Mouse (Mus musculus) heart, postnatal 10 days (tissue): Measurements from ENCODE around the gene Sf3b5. TPM values are rescaled to one million over a fixed set of nuclear protein-coding genes. Genes with fewer than 3 reads are reported as not detected.

ENCODE experiments used
- DNase-seq, 2 experiments: peaks; one replicate each; pipeline ENCODE4 v3.0.0; 2021
- intact Hi-C: fragments of 180-260 bp; cut with DNase I; formaldehyde crosslinking; loops from one replicate; pipeline ENCODE4 v1.15.1; 2025
- total RNA-seq, 2 experiments: library from RNA; stranded (reverse); gene quantifications; 2 replicates each; pipeline ENCODE4 v1.2.3; 2021

The Sf3b5 gene
- total RNA-seq, result 1 to 10 TPM; 7.1 to 8.0 TPM

DNA sequence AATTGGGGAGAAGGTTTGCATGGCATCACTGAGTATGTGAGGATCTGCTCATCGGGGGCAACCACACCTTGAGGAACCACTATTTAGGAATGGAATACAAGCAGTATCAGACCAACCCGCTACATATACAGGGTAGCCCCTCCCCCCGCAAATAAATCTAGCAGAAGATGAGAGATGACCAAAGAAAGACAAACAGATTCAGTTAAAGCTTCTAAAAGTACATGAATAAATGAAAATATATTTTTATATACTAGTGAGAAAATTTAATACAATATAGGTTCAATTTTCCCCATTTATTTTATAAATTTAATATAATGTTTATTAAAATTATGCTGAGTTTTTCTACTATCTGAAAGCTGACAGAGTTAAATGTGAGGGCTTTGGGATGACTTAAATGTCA, at the start of gene Sf3b5:
Gene Sf3b5, plus strand, starts transcription at position 301 of the 400 bp plus-strand sequence.
- no peak for DNase-seq
- intact Hi-C loops, result loop anchor here (5.0 kb wide), 1 partner anchor 83 kb away; no protein-coding TSS in a partner anchor

DNA sequence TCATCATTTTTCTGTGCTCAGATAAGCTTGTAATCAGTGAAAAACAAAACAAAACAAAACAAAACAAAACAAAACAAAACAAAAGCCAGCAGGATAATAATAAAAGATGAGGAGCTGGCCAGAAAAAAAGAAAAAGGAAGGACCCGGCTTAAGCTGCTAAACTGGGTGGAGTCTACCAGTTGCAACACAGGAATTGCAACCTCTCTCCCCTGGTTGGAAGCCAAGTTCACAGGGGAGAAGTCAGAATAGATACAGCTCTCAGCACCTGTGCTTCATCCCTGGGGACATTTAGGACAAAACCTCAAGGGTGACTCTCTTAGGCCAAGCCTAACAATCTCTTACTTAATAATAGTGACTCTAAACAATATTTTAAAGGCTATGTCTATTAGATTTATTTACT, 49.3 kb upstream of the Sf3b5 start:
- no peak for DNase-seq
- intact Hi-C loops, result no loop called here

DNA sequence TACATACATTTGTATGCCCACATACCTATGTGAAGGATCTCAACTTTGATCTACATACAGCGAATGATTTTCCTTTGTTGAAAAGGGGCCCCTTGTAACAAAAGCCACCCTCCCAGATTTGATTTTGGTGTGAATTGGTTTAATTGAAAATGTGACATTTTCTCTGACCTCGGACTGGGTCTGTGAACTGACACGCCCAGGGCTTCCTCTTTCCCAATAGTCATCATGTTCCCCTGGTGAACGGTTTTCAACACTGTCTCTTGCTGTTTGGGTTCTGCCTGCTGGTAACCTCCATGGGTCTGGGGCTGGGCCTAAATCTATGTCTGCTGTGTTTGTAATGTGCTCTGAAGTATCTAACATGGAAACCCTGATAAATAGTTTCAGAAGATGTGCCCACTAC, 47.9 kb upstream of the Sf3b5 start:
- intact Hi-C loops, result no loop called here
- DNase-seq, result no peak

DNA sequence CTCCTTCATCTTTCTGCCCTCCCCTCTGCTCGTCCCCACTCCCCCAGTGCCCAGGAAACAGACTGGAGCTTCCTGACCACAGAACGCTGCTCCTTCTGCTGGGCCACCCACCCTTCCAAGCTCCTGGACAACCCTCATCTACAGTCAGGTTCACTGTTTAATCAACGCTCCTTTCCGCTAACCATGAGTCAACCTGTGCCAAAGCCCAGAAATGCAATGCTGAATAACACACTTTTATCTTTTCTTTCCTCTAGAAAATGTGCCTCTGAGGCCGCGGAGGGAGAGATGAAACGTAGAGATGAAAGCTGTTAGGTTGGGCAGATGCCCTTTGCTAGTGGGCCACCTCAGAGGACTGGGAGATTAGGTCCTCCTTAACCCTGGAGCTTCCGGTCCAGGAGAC, 43.6 kb upstream of the Sf3b5 start:
- intact Hi-C loops, result no loop called here
- no peak for DNase-seq

DNA sequence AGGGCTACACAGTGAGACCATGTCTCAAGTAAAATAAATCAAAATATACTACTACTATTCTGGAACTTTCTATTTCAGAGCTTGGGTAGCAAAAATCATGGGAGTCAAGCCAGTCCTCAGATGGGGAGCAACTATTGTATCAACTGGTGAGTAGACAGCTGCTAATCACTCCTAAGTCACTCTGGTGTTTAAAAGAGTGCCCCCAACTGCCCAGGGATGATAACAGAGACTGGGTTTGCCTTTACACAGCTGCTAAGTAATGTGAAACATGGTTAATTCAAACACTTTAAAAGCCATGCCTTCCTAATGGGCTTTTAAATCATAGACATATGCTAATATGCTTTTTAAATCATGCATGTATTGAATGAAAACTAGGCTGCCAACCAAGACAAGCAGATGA, 42.9 kb upstream of the Sf3b5 start:
- intact Hi-C loops, result no loop called here
- DNase-seq, result no peak

DNA sequence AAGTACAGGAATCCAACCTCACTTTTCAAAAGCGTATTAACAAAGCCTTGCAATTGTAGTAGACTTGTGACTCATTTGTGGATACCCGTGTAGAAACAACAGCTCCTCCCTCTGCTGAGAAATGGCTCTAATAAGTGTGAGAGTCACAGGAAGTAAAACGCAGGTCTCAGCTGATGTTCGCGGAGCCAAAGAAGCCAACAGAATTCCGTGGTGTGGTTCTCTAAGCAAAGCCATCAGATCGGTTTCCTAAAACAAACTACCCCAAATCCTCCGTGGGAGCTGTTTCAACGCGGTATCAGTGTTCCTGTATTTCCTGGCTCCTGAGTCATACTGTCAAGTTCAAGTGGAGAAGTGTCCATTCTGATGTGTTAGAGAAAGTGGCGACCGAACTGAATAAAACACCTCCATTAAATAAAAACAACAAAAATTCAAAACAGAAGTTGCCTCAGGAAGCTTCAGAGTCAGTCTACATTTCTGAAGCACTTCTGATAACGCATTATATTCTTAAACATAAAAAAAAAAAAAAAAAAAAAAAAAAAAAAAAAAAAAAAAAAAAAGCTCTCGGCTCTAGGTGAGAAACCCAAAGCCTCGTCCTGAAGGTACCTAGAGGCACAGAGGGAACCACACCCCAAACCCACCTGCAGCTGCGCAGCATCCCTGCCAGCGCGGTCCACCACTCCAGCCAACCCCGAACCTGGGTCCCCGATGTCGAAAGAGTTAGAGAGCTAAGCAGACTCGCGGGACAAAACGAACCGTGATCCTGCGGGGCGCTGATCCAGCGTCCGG, 41.6 kb upstream of the Sf3b5 start:
- DNase-seq, result peak in 1 of 2 experiments; percentile 29
- intact Hi-C loops, result loop anchor here (2.0 kb wide), 1 partner anchor 41 kb away; no protein-coding TSS in a partner anchor

DNA sequence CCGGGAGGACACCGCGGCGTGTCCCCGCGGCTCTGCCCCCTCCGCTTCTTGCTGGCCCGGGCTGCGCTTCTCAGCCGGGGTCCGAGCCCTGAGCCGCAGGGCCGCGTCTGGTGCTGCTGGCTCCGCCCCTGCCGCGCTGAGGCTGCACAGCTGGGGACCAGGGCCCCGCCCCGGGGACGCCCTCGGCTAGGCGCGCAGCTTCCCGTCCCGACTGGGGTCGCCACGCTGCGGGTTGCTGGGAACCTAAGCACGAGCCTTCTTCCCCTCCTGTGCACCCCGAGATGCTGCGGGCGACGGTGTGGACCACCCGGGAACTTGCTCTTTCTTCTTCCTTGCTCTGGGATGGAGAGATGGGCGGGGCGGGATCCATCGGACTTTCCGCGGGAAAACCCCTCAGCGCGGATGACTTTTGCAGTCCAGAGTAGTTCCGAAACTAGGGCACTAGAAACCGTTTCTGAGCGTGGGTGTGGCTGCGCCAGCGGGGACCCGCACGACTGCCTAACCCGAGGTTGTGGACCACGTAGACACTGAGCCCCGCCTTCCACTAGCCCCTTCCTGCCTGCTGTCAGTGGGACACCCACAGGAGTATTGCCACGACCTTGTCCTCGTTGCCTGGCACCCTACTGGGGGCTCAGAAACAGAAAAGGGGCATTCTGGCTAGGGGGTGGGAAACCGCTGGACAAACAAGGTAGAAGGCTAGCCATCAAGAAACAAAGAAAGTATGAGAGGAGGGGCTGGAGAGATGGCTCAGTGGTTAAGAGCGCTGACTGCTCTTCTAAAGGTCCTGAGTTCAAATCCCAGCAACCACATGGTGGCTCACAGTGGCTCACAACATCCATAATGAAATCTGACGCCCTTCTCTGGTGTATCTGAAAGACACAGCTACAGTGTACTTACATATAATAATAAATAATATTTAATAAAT, 40.7 kb upstream of the Sf3b5 start, which contains the start of gene Stx11:
Gene Stx11, minus strand, starts transcription at position 148 of the 925 bp plus-strand sequence.
- DNase-seq, result peak; percentile 74 to 75
- intact Hi-C loops, result loop anchor here (2.0 kb wide), 1 partner anchor 42 kb away; no protein-coding TSS in a partner anchor

DNA sequence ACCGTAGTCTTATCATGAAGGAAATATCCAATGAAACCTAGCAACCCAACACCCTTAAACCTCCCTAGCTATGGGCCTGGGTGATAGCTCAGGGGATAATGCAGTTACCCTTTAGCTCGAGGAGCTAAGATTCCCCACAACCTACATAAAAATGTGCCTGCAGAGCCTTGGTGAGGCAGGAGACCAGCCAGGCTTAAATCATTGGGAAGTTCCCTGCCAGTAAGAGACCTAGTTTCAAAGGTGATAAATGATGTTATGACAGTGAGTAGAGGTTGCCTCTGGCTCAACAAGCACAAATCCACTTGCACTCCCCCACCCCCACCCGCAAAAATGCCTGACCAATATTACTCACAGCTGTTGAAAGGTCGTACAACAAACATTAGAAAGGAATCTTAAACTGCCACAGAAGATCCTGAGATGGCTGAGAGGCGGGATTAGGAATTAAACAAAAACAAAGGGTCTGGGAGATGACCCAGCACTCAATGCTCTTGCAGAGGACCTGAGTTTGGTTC, 39.4 kb upstream of the Sf3b5 start:
- DNase-seq, result no peak
- intact Hi-C loops, result loop anchor here (2.0 kb wide), 1 partner anchor 43 kb away; no protein-coding TSS in a partner anchor

DNA sequence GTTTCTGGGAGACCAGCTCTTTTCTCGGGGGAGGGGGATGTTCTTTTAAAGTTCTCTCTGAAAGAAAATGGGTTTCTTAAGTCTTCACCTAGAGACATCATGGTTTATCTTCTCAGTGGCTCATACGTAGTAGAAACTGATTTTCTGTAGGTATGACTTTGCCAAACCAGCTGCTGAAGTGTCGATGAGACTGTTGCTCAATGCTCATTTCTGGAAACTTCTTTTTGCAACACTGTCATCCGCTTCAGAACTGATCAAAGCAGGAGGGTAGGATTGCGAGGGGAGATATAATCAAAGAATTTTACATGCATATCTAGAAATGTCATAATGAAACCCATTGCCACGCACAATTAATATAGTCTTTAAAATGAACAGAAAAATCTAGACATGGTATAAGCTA, 30.6 kb upstream of the Sf3b5 start:
- no peak for DNase-seq
- intact Hi-C loops, result no loop called here

DNA sequence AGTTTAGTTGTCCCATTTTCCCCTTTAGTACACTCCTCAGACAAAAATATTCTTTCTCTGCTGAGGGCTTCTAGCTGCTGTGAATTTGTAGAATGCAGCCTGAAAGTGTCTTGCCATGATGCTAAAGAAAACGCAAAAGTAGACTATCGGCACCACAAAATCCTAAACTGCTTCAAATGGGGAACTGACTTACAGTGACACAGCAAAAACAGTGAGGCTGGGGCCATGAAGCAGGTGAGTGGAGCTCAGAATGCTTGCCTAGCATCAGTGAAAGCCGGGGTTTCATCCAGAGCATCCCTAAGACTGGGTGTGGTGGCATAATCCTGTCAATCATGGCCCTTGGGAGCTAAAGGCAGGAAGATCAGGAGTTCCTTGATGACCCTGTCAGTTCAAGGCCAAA, 29.7 kb upstream of the Sf3b5 start:
- DNase-seq, result no peak
- intact Hi-C loops, result no loop called here

DNA sequence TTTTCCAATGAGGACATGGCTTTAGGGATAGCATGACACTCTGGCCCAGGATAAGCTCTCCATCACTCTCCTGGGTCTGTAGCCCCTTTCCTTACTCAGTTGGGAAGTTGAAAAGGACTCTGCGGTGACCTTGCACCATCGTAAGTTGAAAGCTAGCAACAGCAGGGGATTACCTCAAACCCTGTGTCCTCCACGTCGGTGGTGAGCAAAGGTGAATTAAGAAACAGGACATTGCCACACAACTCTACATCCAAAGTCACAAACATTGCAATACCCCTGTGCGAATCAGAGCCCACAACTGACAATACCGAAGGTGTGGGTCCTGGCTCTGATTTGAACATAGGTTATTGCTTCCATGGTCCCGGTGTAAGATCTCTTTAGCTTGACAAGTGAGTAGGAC, 29.2 kb upstream of the Sf3b5 start:
- no peak for DNase-seq
- intact Hi-C loops, result no loop called here

DNA sequence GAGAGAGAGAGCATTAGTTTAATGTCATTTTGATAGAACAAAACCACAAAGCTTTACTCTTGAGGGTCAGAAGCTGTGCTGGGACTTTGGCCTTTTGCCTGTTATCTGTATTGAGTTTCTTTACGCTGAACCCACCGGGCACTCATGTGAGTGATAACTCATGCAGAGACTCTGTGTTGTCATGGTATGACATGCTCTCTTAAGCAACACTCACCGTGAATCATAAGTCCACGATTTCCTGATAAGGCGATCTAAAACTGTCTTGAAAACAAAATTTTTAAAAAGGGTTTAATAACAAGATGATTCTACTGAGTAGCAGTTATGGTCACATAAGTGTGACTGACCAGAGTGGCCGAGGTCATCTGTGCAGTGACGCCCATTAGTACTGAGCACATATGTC, 28.6 kb upstream of the Sf3b5 start:
- no peak for DNase-seq
- intact Hi-C loops, result no loop called here

DNA sequence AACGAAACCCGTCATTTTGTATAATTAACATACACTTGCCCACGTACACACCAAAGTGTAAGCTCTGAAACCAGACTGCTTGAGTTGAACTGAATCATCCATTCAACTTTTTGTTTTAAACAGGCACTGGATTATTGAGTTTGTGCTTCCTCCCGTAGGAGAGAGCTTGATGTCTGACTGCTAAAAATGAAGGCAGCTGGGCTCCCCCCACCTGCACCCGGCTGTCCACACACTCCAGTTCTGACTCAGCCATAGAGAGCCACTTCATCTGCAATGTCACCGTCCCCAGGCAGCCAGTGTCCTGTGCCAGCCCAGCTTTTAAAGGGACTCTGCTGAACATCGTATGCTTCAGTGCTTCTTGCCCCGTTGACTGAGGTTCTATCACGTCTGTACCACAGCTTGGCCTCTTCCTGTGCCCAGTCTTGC, 27.3 kb upstream of the Sf3b5 start:
- intact Hi-C loops, result no loop called here
- peak; percentile 36 to 58 for DNase-seq

DNA sequence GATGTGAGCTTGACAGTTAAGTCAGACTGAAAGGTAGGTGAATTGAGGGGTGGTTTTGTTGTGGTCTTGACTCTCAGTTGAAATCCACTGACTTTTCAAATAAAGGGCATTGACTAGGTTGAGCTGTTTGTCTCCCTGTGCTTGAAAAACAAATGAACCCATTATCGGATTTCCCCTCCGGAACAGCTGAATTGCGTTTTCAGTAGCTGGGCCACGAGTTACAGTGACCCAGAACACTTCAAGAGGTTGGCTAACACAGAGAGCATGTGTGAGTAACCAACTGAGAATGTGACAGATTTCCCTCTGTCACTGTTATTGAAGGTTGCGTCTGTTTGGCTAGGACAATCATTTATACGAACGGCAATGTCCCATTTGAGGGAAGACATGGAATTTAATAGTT, 24.1 kb upstream of the Sf3b5 start:
- intact Hi-C loops, result no loop called here
- DNase-seq, result peak in 1 of 2 experiments; percentile 9

DNA sequence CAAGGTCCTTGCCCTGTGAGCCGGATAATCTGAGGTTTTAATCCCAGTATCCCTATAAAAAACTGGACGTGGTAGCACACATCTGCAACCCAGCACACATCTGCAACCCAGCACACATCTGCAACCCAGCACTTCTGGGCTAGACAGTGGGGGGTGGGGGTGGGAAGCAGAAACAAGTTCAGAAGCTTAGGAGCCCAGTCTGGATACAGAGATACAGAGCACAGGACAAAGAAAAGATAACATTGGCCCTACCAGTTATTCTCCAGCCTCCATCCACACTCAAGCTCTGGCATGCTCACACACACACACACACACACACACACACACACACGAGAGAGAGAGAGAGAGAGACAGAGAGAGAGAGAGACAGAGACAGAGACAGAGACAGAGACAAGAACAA, 21.6 kb upstream of the Sf3b5 start:
- DNase-seq, result no peak
- intact Hi-C loops, result no loop called here

DNA sequence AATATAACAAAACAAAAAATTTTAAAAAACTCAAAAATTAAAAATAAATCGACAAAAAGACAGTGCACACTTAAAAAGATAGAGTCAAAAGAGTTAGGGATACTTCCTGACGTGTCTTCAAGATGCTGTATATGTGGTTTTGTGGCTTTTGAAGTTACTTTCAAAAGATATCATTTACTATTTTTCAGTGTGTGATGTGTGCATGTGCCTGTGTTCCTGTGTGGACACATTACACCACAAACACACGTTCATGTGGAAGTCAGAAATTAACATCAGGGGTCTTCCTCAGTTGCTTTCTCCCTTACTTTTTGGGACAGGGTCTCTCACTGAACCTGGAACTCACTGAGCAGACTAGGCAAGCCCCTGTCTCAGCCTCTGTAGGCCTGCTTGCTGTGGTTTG, 20.1 kb upstream of the Sf3b5 start:
- intact Hi-C loops, result no loop called here
- no peak for DNase-seq

DNA sequence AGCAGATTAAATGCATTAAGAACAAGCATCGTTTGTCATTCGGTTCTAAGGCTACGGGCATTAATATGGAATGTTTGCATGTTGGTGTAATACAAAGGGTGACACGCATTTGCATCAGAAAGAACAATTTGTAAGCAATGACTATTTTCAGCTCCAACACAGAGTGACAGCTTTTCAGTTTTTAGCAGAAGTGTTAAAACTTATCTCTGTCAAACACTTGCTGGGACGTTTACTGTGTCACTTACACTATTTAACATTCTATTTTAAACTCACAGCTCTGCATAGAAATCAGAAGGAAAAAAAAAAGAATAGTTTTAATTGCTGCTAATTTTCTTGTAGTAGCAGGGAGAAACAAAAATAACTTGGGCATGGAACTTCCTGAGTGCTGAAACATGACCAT, 18.7 kb upstream of the Sf3b5 start:
- no peak for DNase-seq
- intact Hi-C loops, result no loop called here

DNA sequence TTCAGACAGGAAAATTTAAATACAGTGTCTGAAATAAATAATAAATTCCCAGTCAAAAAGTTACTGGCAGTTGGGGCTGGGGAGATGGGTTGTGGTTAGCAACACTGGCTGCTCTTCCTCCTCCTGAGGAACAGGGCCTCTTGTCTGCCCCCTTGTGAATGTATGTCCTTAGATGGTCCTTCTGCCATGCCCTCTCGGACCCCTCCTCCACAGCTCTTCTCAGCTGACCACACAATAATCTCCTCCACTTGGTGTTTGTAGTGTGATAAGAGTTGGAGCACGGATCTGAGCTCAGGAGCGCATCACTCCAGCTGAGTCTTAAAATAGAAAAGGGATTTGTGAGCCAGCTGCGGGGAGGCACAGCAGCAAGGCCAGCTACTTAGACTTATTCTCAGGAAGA, 18.2 kb upstream of the Sf3b5 start:
- intact Hi-C loops, result no loop called here
- peak; percentile 44 to 70 for DNase-seq

DNA sequence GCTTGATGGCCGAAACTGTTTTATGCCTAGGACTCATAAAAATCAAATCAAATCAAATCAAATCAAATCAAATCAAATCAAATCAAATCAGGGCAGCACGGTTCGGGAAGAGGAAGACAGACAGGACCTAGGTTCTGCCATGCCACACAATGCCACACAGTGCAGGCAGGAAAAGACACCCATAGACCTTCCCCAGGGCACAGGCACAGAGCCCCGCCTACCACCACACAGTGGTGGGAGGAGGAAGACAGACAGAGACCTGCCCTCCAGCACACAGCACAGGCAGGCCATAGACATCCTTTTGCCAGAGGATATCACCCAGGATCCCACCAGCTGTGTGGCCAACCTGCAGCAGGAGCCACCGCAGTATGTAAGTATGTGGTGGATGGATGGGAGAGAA, 13.2 kb upstream of the Sf3b5 start:
- intact Hi-C loops, result loop anchor here (5.0 kb wide), 1 partner anchor 70 kb away; no protein-coding TSS in a partner anchor
- DNase-seq, result no peak

DNA sequence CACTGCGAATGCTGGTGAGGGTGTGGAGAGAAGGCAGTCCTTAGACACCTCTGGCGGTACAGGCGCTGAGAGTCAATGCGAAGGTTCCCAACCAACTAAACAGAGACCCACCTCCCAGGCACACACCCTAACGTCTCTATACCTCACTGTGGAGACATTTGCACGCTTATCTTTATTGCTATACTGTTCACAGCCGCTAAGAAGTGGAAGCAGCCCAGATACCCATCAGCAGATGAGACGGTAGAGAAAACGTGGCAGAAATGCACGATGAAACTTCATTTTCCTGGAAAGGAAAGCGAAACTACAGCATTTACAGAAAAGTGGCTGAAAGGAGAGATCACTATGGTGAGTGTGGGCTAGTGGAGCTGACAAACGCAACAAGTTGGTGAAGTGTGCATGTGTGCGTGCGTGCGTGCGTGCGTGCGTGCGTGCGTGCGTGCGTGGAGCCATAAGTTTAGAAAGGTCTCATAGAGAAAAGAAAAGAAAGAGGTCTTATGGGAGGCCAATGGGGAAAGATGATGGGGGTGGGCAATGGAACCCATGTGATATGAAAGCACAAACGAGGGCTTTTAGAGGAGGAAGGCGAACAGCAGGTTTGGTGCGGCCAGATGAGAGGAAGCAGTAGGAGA, 11.6 kb upstream of the Sf3b5 start:
- intact Hi-C loops, result loop anchor here (5.0 kb wide), 1 partner anchor 71 kb away; no protein-coding TSS in a partner anchor
- no peak for DNase-seq
